Mouse (Mus musculus): ENCODE data around the gene Gal3st2c. TPM values are rescaled to one million over a fixed set of nuclear protein-coding genes. Genes with fewer than 3 reads are reported as not detected.

The Gal3st2c gene
- polyA plus RNA-seq, 1 experiment, result 0.09 TPM

DNA sequence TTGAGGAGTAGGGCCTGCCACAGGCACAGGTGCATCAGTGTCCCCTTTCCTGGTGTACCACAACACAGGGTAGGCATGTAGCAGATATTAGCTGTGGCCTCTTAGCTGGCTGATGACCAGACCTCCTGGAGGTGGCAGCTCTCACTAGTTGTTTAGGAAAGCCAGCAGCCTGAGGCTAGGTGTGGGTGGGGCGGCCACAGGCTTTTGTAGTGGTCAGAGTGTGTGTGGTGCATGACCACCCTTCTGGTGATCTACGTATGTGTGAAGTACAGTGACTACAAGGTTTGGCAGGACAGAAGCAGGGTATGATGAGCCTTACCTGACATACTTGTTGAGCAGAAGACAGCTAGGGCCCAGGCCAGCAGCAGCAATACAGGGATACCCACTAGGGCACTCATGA is 50.1 kb downstream of the Gal3st2c start:
- Histone ChIP-seq H3K9me3 (replicated peaks; ENCODE audit: control insufficient read depth, insufficient read depth, low read length, poor library complexity, severe bottlenecking) (no peaks in the 10 kb centered on the region), H3K36me3 (ENCODE audit: control insufficient read depth, insufficient read depth, low read length, poor library complexity, severe bottlenecking) (no peaks in the 10 kb centered on the region), H3K9ac (ENCODE audit: low read depth, poor library complexity, severe bottlenecking) (no peak overlapping the region), H3K4me3 (ENCODE audit: low read depth, low read length) (no peak overlapping the region), H3K27ac (ENCODE audit: insufficient read depth, low read length) (no peak overlapping the region), H3K4me1 (ENCODE audit: control insufficient read depth, insufficient read depth, low read length) (no peaks in the 10 kb centered on the region), H3K27me3 (ENCODE audit: control insufficient read depth, insufficient read depth, low read length, poor library complexity, severe bottlenecking) (no peaks in the 10 kb centered on the region)
- no peak for TF ChIP-seq POLR2A (IDR thresholded peaks at IDR 0.05; ENCODE audit: insufficient read depth, low read length)
- no peak for TF ChIP-seq EP300 (IDR thresholded peaks at IDR 0.05; ENCODE audit: insufficient read depth, low read depth, low read length)
- TF ChIP-seq CTCF (IDR thresholded peaks at IDR 0.05; ENCODE audit: low read depth, low read length), result no peak

DNA sequence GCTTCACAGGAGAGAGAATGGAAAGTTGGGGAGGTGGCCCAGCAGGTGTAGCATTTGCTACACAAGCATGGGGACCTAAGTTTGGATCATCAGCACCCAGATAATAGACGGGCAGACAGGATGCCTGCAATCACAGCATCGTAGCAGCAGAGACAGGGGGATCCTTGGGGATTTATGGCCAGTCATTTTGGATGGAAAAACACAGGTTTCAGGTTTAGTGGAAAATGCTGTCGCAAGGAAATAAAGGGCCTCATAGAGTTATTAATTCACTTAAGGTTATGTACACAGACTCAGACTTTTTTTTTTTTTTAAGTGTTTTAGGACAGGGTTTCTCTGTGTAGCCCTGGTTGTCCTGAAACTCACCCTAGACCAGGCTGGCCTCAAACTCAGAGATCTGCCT is 55.2 kb downstream of the Gal3st2c start:
- TF ChIP-seq POLR2A (IDR thresholded peaks at IDR 0.05; ENCODE audit: insufficient read depth, low read length) (no peak), CTCF (IDR thresholded peaks at IDR 0.05; ENCODE audit: low read depth, low read length) (no peak), EP300 (IDR thresholded peaks at IDR 0.05; ENCODE audit: insufficient read depth, low read depth, low read length) (no peak)
- H3K4me3 ChIP-seq (ENCODE audit: low read depth, low read length), result no peak overlapping the region
- no peak overlapping the region for H3K27ac ChIP-seq (ENCODE audit: insufficient read depth, low read length)
- no peak overlapping the region for H3K9ac ChIP-seq (ENCODE audit: low read depth, poor library complexity, severe bottlenecking)
- H3K4me1 ChIP-seq (ENCODE audit: control insufficient read depth, insufficient read depth, low read length), result no peaks in the 10 kb centered on the region
- no peaks in the 10 kb centered on the region for H3K9me3 ChIP-seq (replicated peaks; ENCODE audit: control insufficient read depth, insufficient read depth, low read length, poor library complexity, severe bottlenecking)
- no peaks in the 10 kb centered on the region for H3K36me3 ChIP-seq (ENCODE audit: control insufficient read depth, insufficient read depth, low read length, poor library complexity, severe bottlenecking)
- no peaks in the 10 kb centered on the region for H3K27me3 ChIP-seq (ENCODE audit: control insufficient read depth, insufficient read depth, low read length, poor library complexity, severe bottlenecking)

DNA sequence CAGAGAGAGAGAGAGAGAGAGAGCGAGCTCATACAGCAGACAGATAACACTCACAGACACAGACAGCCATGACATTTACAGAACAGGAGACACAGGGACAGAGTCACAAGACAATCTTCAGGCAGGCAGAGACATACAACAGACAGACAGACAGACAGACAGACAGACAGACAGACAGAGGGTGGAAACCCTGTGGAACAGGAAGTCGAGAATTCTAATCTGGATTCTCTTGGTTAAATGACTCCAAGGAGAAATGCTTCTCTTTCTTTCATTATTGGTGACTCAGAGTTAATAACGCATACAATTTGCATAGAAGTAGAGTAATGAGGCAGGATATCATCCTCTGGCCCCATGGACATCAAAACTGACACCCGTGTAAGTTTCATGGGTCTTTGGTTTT is 56.2 kb downstream of the Gal3st2c start:
- no peaks in the 10 kb centered on the region for H3K36me3 ChIP-seq (ENCODE audit: control insufficient read depth, insufficient read depth, low read length, poor library complexity, severe bottlenecking)
- H3K4me1 ChIP-seq (ENCODE audit: control insufficient read depth, insufficient read depth, low read length), result no peaks in the 10 kb centered on the region
- no peak overlapping the region for H3K27ac ChIP-seq (ENCODE audit: insufficient read depth, low read length)
- H3K4me3 ChIP-seq (ENCODE audit: low read depth, low read length), result no peak overlapping the region
- no peaks in the 10 kb centered on the region for H3K9me3 ChIP-seq (replicated peaks; ENCODE audit: control insufficient read depth, insufficient read depth, low read length, poor library complexity, severe bottlenecking)
- H3K9ac ChIP-seq (ENCODE audit: low read depth, poor library complexity, severe bottlenecking), result no peak overlapping the region
- no peaks in the 10 kb centered on the region for H3K27me3 ChIP-seq (ENCODE audit: control insufficient read depth, insufficient read depth, low read length, poor library complexity, severe bottlenecking)
- TF ChIP-seq CTCF (IDR thresholded peaks at IDR 0.05; ENCODE audit: low read depth, low read length), result no peak

DNA sequence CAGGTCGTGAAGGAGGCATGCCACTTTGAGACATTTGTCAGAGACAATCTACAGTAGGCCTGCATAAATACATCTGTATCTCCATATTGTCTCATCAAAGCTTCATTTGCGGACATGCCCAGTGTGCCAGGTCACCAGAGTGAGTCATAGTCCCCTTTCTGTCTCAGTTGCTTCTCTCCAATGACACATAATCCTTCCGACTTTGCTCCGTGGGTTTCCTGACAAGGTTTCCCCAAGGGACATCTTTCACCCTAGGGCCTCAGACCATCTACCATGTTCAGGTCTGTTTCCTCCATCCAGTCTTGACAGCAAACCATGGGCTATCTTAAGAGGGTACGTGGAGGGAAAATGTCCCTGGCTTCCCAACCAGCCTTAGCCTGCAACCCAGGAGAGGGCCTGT is 60.8 kb downstream of the Gal3st2c start:
- Histone ChIP-seq H3K36me3 (ENCODE audit: control insufficient read depth, insufficient read depth, low read length, poor library complexity, severe bottlenecking) (no peaks in the 10 kb centered on the region), H3K4me1 (ENCODE audit: control insufficient read depth, insufficient read depth, low read length) (no peaks in the 10 kb centered on the region), H3K27me3 (ENCODE audit: control insufficient read depth, insufficient read depth, low read length, poor library complexity, severe bottlenecking) (no peaks in the 10 kb centered on the region), H3K9me3 (replicated peaks; ENCODE audit: control insufficient read depth, insufficient read depth, low read length, poor library complexity, severe bottlenecking) (no peaks in the 10 kb centered on the region), H3K9ac (ENCODE audit: low read depth, poor library complexity, severe bottlenecking) (no peak overlapping the region), H3K27ac (ENCODE audit: insufficient read depth, low read length) (no peak overlapping the region), H3K4me3 (ENCODE audit: low read depth, low read length) (no peak overlapping the region)
- TF ChIP-seq CTCF (IDR thresholded peaks at IDR 0.05; ENCODE audit: low read depth, low read length) (no peak), POLR2A (IDR thresholded peaks at IDR 0.05; ENCODE audit: insufficient read depth, low read length) (no peak), EP300 (IDR thresholded peaks at IDR 0.05; ENCODE audit: insufficient read depth, low read depth, low read length) (no peak)

DNA sequence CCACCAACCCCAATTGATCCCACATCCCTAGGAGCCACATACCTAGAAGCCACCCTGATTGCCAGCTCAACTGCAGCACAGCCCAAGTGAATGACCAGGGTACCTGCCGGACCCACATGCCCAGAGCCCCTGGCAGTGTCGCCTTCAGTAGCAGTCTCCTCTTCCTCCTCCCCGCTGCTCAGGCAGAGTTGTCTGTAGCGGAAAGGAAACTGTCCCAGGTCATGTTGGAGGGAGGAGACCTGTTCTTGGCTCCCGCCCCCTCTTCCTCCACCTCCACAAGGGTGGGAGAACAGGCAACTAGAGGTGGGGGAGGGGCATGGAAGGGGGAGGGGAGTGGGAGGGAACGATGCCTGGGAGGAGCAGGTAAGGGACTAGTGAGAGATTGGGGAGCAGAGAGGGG is 62.1 kb downstream of the Gal3st2c start, which contains the start of gene Pdcd1:
TSS of gene Pdcd1 (minus strand) at position 181 of the 400 bp plus-strand sequence.
- H3K27ac ChIP-seq (ENCODE audit: insufficient read depth, low read length), result no peak within 1 kb of the TSS
- H3K36me3 ChIP-seq (ENCODE audit: control insufficient read depth, insufficient read depth, low read length, poor library complexity, severe bottlenecking), result no peaks in the 10 kb centered on the region
- no peaks in the 10 kb centered on the region for H3K9me3 ChIP-seq (replicated peaks; ENCODE audit: control insufficient read depth, insufficient read depth, low read length, poor library complexity, severe bottlenecking)
- no peaks in the 10 kb centered on the region for H3K4me1 ChIP-seq (ENCODE audit: control insufficient read depth, insufficient read depth, low read length)
- H3K4me3 ChIP-seq (ENCODE audit: low read depth, low read length), result no peak within 1 kb of the TSS
- no peak within 1 kb of the TSS for H3K9ac ChIP-seq (ENCODE audit: low read depth, poor library complexity, severe bottlenecking)
- H3K27me3 ChIP-seq (ENCODE audit: control insufficient read depth, insufficient read depth, low read length, poor library complexity, severe bottlenecking), result no peaks in the 10 kb centered on the region
- TF ChIP-seq CTCF (IDR thresholded peaks at IDR 0.05; ENCODE audit: low read depth, low read length) (no peak), POLR2A (IDR thresholded peaks at IDR 0.05; ENCODE audit: insufficient read depth, low read length) (no peak), EP300 (IDR thresholded peaks at IDR 0.05; ENCODE audit: insufficient read depth, low read depth, low read length) (no peak)

DNA sequence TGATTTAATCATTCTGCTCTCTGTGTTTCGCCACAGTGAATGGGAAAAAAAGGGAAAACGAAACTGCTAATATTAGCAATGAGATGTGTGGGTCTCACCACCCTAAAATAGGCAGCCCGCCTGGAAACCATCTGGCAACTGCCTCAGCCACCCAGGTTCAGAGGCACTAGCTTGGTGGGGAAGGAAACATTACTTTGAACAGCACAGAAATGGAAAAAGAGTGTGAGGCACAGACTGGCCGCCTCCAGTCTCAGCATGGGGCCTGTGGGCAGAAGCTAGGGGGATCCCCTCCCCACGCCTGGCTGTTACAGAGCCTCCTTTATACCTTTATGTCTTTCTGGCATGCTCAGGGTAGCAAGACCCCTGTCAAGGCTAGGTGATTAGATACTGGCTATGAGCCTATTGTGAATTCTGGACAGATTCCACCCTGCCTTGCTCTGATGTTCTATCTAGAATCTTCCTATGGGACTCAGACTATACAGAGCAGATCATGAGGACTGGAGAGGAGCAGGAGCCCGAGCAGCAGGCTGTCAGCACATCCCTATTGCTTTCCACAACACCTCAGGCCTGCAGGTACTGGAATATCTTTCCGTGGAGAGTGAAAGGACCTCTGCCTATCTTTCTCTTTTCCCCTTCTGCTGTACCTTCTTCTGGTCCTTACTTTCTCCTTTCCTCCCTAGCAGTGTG is 63.4 kb downstream of the Gal3st2c start:
- H3K4me3 ChIP-seq (ENCODE audit: low read depth, low read length), result no peak overlapping the region
- no peaks in the 10 kb centered on the region for H3K27me3 ChIP-seq (ENCODE audit: control insufficient read depth, insufficient read depth, low read length, poor library complexity, severe bottlenecking)
- TF ChIP-seq POLR2A (IDR thresholded peaks at IDR 0.05; ENCODE audit: insufficient read depth, low read length) (no peak), CTCF (IDR thresholded peaks at IDR 0.05; ENCODE audit: low read depth, low read length) (no peak), EP300 (IDR thresholded peaks at IDR 0.05; ENCODE audit: insufficient read depth, low read depth, low read length) (no peak)
- H3K4me1 ChIP-seq (ENCODE audit: control insufficient read depth, insufficient read depth, low read length), result no peaks in the 10 kb centered on the region
- H3K9ac ChIP-seq (ENCODE audit: low read depth, poor library complexity, severe bottlenecking), result no peak overlapping the region
- no peaks in the 10 kb centered on the region for H3K9me3 ChIP-seq (replicated peaks; ENCODE audit: control insufficient read depth, insufficient read depth, low read length, poor library complexity, severe bottlenecking)
- no peaks in the 10 kb centered on the region for H3K36me3 ChIP-seq (ENCODE audit: control insufficient read depth, insufficient read depth, low read length, poor library complexity, severe bottlenecking)
- no peak overlapping the region for H3K27ac ChIP-seq (ENCODE audit: insufficient read depth, low read length)

Measured in ES-Bruce4 (cell line).